Mouse (Mus musculus) bone marrow, adult 2 months (tissue): ENCODE results near the gene Cebpzos.

Source experiments
- CTCF ChIP-seq: fragments of 200-500 bp; IDR thresholded peaks from 2 replicates; pipeline ENCODE4 v1.5.1; 2011; ENCODE audit warnings: low read length, control low read depth; ENCODE audit not compliant: control insufficient read depth, insufficient read depth
- POLR2A ChIP-seq: fragments of 200-500 bp; IDR thresholded peaks from 2 replicates; pipeline ENCODE4 v1.6.1; 2011; ENCODE audit warnings: low read depth, mild to moderate bottlenecking, control low read depth, low read length, borderline replicate concordance; ENCODE audit not compliant: control insufficient read depth

GRCm38 (mm10) chr17:78906892-78907291, 9.4 kb upstream of the Cebpzos start, which contains the start of gene Sult6b1:
- no peak for TF ChIP-seq POLR2A
- TF ChIP-seq CTCF: no peak
